Mouse (Mus musculus) cerebral cortex, adult 2 months (tissue): ENCODE data around the gene Bola2.

ENCODE experiments used
- WGBS: fragments of 180-500 bp; shearing (Covaris S2); methylation state at CpG from one replicate; pipeline ENCODE4 v1.1.7; 2018; 5-methylcytosine and 5-hydroxymethylcytosine counted together

Gene Bola2

GRCm38 (mm10) chr7:126689021-126689420 lies 6.2 kb upstream of the Bola2 start:
- WGBS = 87% methylated on average over 3 of the region's 3 CpGs

- WGBS = 71% methylated on average over 3 of the region's 3 CpGs
These were observed 4.5 kb upstream of the Bola2 start for GRCm38 (mm10) chr7:126690737-126691136.

GRCm38 (mm10) chr7:126691676-126692075 lies 3.5 kb upstream of the Bola2 start:
- WGBS = 72% methylated on average over 5 of the region's 5 CpGs

- 94% methylated on average over 26 of the region's 26 CpGs for WGBS
These were observed 2.8 kb upstream of the Bola2 start for GRCm38 (mm10) chr7:126692426-126692825.

- WGBS = 14% methylated on average over 3 of the region's 3 CpGs
These were observed 1.9 kb upstream of the Bola2 start for GRCm38 (mm10) chr7:126693256-126693655.

- 68% methylated on average over 7 of the region's 7 CpGs for WGBS
These were observed 1.4 kb upstream of the Bola2 start for GRCm38 (mm10) chr7:126693781-126694180.

- WGBS = 12% methylated on average over 10 of the region's 10 CpGs
These were observed 655 bp upstream of the Bola2 start for GRCm38 (mm10) chr7:126694441-126695051.

GRCm38 (mm10) chr7:126695631-126696207 lies 518 bp downstream of the Bola2 start, which contains the start of gene Slx1b:
Gene Slx1b, minus strand, starts transcription at chr7:126695784.
- WGBS = under 1% methylated on average over 40 of the region's 40 CpGs

- WGBS = 3% methylated on average over 17 of the region's 17 CpGs
These were observed 1.1 kb downstream of the Bola2 start for GRCm38 (mm10) chr7:126696303-126696702.

GRCm38 (mm10) chr7:126696886-126697285 lies 1.7 kb downstream of the Bola2 start:
- 44% methylated on average over 3 of the region's 3 CpGs for WGBS

- 83% methylated on average over 8 of the region's 8 CpGs for WGBS
These were observed 2.6 kb downstream of the Bola2 start for GRCm38 (mm10) chr7:126697838-126698237.

GRCm38 (mm10) chr7:126700063-126701015 lies 5.1 kb downstream of the Bola2 start:
- 74% methylated on average over 25 of the region's 25 CpGs for WGBS

GRCm38 (mm10) chr7:126701070-126701469 lies 5.9 kb downstream of the Bola2 start:
- WGBS = 0% methylated on average over 11 of the region's 11 CpGs

GRCm38 (mm10) chr7:126701559-126702357 lies 6.6 kb downstream of the Bola2 start:
- WGBS = 41% methylated on average over 24 of the region's 24 CpGs

GRCm38 (mm10) chr7:126702358-126702757 lies 7.2 kb downstream of the Bola2 start:
- whole genome bisulfite sequencing = 37% methylated on average over 6 of the region's 6 CpGs

GRCm38 (mm10) chr7:126702861-126703756 lies 7.9 kb downstream of the Bola2 start:
- 44% methylated on average over 12 of the region's 12 CpGs for WGBS

GRCm38 (mm10) chr7:126703757-126704077 lies 8.5 kb downstream of the Bola2 start:
- WGBS = 9% methylated on average over 7 of the region's 7 CpGs

GRCm38 (mm10) chr7:126704121-126704980 lies 9.2 kb downstream of the Bola2 start:
- WGBS = 1% methylated on average over 39 of the region's 39 CpGs

- 70% methylated on average over 19 of the region's 19 CpGs for WGBS
These were observed 12.4 kb downstream of the Bola2 start, which contains the start of gene Coro1a for GRCm38 (mm10) chr7:126707442-126708174. Gene Coro1a, minus strand, starts transcription at chr7:126707787.
